Mouse (Mus musculus): ENCODE measurements around the gene Ttpal.

Gene Ttpal

DNA sequence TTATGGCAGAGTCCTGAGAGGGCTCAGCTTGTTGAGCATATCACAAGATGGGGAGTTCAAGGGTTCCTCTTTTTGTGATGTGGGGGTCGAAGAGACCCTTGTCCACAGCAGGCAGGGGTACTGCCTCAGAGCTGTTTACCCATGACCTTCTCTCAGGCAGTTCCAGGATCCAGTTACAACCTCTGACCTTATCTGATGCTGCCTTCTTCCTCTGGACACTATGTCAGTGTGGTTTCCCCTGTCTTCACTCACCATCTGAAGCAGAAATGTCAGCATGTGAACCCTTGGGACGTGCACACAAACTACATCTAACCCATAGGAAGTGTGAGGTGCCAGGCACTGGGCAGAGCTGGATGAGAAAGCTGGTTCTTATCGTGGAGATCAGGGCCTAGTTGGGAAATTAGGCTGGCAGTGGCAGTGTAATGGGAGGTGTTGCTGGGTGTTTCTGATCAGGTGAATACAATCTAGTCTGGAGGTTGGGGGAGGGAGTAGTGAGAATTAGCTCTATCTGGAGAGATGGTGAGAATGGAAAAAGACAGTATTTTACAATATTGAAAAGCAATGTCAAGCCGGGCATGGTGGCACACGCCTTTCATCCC lies 58.1 kb downstream of the Ttpal start:
- no peak for DNase-seq (ENCODE audit: low read depth, low spot score)

- DNase-seq (ENCODE audit: low read depth, low spot score) = peak; percentile 29
Measured at GRCm38 (mm10) chr2:163661371-163661850, 59.3 kb downstream of the Ttpal start.

DNA sequence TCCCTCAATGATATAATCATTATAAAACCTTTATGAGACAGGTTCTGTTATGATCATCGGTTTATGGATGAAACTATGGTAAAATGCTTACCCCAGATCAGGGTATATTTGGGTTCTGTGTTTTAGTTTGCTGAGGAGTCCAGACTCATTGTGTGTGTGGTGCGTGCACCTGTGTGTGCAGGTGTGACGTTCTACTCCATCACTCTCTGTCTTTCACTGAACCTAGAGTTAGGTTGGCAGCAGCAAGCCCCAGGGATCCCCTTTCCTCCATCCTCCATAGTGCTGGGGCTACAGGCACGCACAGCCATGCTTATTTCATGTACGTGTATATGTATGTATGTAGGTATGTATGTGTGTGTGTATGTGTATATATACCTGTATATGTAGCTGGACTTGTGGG lies 60.0 kb downstream of the Ttpal start:
- no peak for DNase-seq (ENCODE audit: low read depth, low spot score)

- DNase-seq (ENCODE audit: low read depth, low spot score) = no peak
Measured at GRCm38 (mm10) chr2:163662698-163663221, 60.6 kb downstream of the Ttpal start.

GRCm38 (mm10) chr2:163663930-163664329 lies 61.8 kb downstream of the Ttpal start:
- DNase-seq (ENCODE audit: low read depth, low spot score) = no peak

DNA sequence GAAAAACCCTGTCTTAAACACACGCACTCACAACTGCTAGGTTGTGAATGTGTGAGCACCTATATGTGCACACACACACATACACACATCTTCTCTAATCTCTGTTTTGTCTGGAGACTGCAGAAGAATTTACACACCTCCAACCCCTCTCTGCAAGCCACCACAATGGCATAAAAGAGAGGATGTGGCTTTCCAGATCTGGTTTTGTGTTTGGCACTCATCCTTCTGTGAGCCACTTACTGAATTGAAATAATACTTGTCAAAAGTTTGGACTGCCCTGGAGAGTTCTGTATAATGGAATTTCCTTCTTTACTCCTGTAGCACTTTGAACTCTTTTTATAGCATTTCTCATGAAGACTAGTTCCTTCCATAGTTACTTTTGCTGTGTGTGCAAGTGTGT lies 64.9 kb downstream of the Ttpal start:
- DNase-seq (ENCODE audit: low read depth, low spot score) = no peak

Measured in mesoderm, embryonic 11.5 days (tissue).